Mouse (Mus musculus) thymus, adult 2 months (tissue): Measurements from ENCODE around the gene Traf3ip1. TPM values are rescaled to one million over a fixed set of nuclear protein-coding genes. Genes with fewer than 3 reads are reported as not detected.

Experiments
- DNase-seq: peaks from one replicate; pipeline ENCODE4 v3.0.0; 2021
- H3K27ac ChIP-seq: fragments of 200-500 bp; 2 replicates; pipeline ENCODE4 v1.5.1; 2012; ENCODE audit warnings: low read length, control low read depth; ENCODE audit not compliant: control insufficient read depth, insufficient read depth
- H3K27me3 ChIP-seq: fragments of 200-500 bp; 2 replicates; pipeline ENCODE4 v1.6.1; 2012; ENCODE audit warnings: mild to moderate bottlenecking, low read length, moderate library complexity, mixed read lengths; ENCODE audit not compliant: control insufficient read depth, insufficient read depth
- H3K36me3 ChIP-seq: fragments of 200-500 bp; 2 replicates; pipeline ENCODE4 v1.6.1; 2012; ENCODE audit warnings: mild to moderate bottlenecking, low read length, moderate library complexity; ENCODE audit not compliant: control insufficient read depth, insufficient read depth
- H3K4me1 ChIP-seq: fragments of 200-500 bp; replicated peaks from 2 replicates; pipeline ENCODE4 v1.6.1; 2012; ENCODE audit warnings: low read length; ENCODE audit not compliant: control insufficient read depth, insufficient read depth
- H3K4me3 ChIP-seq: fragments of 200-500 bp; 2 replicates; pipeline ENCODE4 v1.5.1; 2012; ENCODE audit warnings: mild to moderate bottlenecking, low read length, control low read depth, moderate library complexity; ENCODE audit not compliant: control insufficient read depth, insufficient read depth
- CTCF ChIP-seq: fragments of 200-500 bp; IDR thresholded peaks from 2 replicates; pipeline ENCODE4 v1.5.1; 2012; ENCODE audit warnings: mild to moderate bottlenecking, control low read depth, low read length, moderate library complexity, borderline replicate concordance; ENCODE audit not compliant: control insufficient read depth, poor library complexity, insufficient read depth; ENCODE audit errors: extremely low read depth
- POLR2A ChIP-seq: fragments of 200-500 bp; IDR thresholded peaks from 2 replicates; pipeline ENCODE4 v1.6.1; 2012; ENCODE audit warnings: mild to moderate bottlenecking, low read length, control low read depth, moderate library complexity; ENCODE audit not compliant: control insufficient read depth, poor library complexity, insufficient read depth; ENCODE audit errors: extremely low read depth
- WGBS: fragments of 180-500 bp; shearing (Covaris S2); methylation state at CpG from one replicate; pipeline ENCODE4 v1.1.7; 2018; 5-methylcytosine and 5-hydroxymethylcytosine counted together
- polyA plus RNA-seq: library from polyadenylated mRNA; depleted of rRNA; stranded (reverse); fragments of >200 nt; gene quantifications from 2 replicates; pipeline ENCODE4 v1.2.3, GENCODE M21; 2012

Traf3ip1 gene
- polyA plus RNA-seq, 1 experiment: 7.7 TPM

DNA sequence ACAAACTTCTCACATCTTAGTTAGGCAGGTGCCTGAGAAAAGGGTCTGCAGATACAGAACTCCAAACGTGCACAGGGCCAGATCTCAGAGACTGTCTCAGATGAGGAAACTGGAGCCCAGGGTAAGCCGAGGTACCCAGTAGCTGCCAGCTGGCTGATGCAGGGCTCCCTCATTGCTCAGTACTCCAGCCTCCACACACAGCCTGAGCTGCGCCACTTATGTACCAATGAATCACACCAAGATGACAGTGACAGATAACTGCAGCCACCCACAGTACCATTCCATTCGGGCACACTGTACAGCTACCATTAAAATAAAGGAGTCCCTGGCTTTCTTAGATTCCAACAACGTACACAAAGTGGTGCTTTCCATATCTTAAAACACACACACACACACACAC is 36.7 kb upstream of the Traf3ip1 start:
- H3K27ac ChIP-seq: no peak overlapping the region
- H3K4me3 ChIP-seq: no peak overlapping the region
- no peaks in the 10 kb centered on the region for H3K36me3 ChIP-seq
- no peaks in the 10 kb centered on the region for H3K27me3 ChIP-seq
- 76% methylated on average over 5 of the region's 5 CpGs for WGBS
- peaks cover 13% of the 10 kb centered on the region for H3K4me1 ChIP-seq
- TF ChIP-seq CTCF (no peak), POLR2A (no peak)
- DNase-seq: no peak

DNA sequence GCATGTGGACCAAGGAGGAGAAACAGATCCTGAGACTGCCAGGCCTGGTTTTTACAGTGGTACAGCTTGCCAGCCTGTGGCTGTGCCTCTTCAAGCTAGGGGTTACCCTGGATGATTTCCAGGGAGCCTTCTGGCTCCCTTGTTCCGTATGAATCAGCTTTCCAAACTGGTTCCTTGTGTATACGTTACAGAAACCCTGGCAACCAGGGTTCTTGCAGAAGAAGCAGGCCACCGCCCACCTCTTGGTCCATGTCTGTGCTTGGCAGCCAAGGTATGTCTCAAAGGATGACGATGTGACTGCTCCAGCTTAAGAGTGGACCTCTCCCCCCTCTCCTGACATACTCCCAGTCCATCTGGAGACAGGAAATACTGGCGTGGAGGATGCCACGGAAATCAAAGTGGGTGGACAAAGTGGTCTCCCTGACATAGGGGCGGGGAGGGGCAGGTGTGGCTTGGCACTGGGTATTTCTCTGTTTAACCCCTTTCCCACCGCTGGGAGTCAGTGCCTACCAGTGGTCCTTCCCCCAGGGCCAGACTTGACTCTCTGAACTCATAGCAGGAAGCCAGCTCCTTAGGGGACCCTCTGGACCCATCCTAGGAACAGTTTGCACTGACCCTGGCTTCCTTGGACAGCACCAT is 36.1 kb upstream of the Traf3ip1 start:
- 47% methylated on average over 8 of the region's 8 CpGs for WGBS
- no peaks in the 10 kb centered on the region for H3K36me3 ChIP-seq
- no peaks in the 10 kb centered on the region for H3K27me3 ChIP-seq
- H3K4me3 ChIP-seq: peak overlapping the region; percentile 51
- peak; percentile 25 for DNase-seq
- TF ChIP-seq CTCF (no peak), POLR2A (no peak)
- no peak overlapping the region for H3K27ac ChIP-seq
- H3K4me1 ChIP-seq: peaks cover 13% of the 10 kb centered on the region

DNA sequence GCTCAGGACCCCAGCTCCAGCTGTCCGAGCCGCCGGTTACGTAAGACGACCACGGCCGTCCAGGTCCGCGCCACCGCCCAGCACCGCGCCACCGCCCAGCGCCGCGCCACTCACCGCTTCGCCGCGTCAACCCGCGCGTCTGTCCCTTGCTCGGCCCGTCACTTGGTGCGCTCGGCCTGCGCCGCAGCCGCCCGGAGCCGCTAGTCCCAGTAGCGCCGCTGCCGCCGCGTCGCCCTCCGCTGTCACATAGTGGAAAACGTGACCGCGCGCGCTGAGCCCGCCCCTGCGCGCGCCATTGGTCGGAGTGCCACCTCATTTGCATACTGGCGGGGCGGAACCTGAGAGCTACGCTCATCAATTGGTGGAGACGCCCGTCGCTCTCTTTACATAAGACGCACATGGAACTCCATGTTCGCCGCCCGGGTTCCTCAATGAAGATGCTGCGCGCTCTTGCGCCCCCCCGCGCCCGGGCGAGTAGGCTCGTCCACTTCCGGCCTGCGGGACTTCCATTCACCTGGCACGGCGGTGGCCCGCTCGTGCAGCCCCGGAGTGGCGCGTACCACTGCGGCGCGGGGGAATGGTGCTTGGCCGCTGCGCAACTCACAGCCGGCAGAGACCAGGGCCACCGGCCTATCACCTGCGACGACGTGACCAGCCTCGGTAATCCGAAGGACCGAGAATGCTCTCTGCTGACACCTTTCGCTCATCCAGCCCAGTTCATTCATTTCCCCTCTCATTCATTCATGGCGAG is 35.2 kb upstream of the Traf3ip1 start, which contains the start of gene Per2:
Gene Per2, minus strand, starts transcription at position 266 of the 751 bp plus-strand sequence.
- H3K4me1 ChIP-seq: peaks cover 13% of the 10 kb centered on the region
- peak within 1 kb of the TSS; percentile 51 for H3K4me3 ChIP-seq
- peak; percentile 100 for DNase-seq
- H3K27ac ChIP-seq: no peak within 1 kb of the TSS
- TF ChIP-seq POLR2A (0 out of 2 replicates have a peak, but pooled peaks have one; percentile 25), CTCF (peak; percentile 53; the same call in 1 of the 2 replicates)
- H3K36me3 ChIP-seq: no peaks in the 10 kb centered on the region
- no peaks in the 10 kb centered on the region for H3K27me3 ChIP-seq
- under 1% methylated on average over 91 of the region's 91 CpGs for WGBS

DNA sequence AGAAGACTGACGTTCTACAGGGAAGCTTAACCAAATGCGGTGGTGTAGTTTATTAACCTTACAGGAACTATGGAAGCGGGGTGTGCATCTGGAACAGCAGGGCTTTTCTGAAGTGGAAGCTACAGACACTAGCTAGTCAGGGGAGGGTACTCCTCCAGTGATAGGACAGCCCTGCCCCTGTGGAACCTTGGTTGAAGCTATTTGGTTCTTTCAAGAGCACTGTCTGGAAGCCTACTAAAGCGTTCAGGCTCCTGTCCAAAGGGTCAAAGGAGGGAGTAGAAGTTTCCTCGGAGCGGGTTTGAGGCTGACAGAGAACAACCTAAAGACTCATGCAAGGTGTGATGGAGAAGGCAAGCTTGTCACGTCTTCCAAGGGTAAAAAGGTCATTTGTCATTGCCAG is 34.4 kb upstream of the Traf3ip1 start:
- no peaks in the 10 kb centered on the region for H3K36me3 ChIP-seq
- no peak for TF ChIP-seq POLR2A
- no peak for TF ChIP-seq CTCF
- H3K4me3 ChIP-seq: no peak overlapping the region
- no peaks in the 10 kb centered on the region for H3K27me3 ChIP-seq
- no peak overlapping the region for H3K27ac ChIP-seq
- WGBS: 38% methylated on average over 7 of the region's 7 CpGs
- H3K4me1 ChIP-seq: peaks cover 13% of the 10 kb centered on the region
- DNase-seq: no peak

DNA sequence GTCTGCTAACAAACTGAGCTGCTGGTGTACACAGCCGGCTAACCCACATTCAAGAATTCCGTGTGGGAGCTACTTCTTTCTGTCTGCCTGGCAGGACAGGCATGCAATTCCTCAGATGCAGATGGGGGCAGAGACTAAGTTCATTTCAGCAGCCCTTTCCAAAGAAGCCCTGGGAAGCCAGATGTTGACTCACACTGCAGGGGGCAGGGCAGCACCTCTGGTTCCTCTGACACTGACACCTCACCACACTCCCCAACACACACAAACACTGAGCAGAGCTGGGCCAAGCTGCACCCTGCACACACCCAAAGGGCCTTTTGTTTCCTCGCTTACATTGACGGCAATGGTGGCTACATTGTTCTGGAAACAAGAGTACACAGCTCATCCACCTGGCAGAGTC is 33.9 kb upstream of the Traf3ip1 start:
- H3K4me3 ChIP-seq: no peak overlapping the region
- DNase-seq: no peak
- peaks cover 13% of the 10 kb centered on the region for H3K4me1 ChIP-seq
- no peaks in the 10 kb centered on the region for H3K36me3 ChIP-seq
- H3K27ac ChIP-seq: no peak overlapping the region
- H3K27me3 ChIP-seq: no peaks in the 10 kb centered on the region
- TF ChIP-seq CTCF (no peak), POLR2A (no peak)
- 80% methylated on average over 4 of the region's 4 CpGs for WGBS

DNA sequence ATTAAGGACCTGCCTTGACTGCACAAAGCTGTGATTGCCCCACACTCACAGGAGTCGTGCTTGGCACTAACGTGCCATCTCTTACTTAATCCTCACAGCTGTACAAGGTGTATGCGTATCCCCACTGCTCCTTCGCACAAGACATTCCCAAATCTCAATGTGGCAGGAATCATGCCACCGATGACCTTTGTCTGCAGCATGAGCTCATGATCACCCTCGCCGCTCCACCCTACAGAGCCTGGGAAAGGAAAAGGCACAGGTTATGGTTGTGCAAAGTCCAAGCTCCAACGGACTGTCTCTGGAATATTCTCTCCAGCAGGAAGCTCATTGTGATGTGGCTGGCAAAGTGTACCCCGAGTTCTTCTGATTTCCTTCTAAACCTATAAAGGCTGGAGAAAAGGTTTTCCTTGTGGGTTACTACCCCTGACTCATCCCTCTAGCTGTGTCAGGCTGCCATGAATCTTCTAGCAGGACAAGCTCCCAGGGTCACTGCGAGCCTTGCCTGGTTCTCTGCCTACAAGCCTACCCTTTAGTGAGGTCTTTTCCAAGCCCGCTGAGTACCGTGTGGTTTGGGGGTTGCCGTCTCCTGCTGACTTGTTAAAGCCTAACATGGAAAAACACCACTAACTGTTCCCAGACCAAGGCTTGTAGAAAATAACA is 31.0 kb upstream of the Traf3ip1 start:
- H3K27me3 ChIP-seq: no peaks in the 10 kb centered on the region
- no peak overlapping the region for H3K27ac ChIP-seq
- WGBS: 92% methylated on average over 13 of the region's 13 CpGs
- TF ChIP-seq POLR2A: no peak
- TF ChIP-seq CTCF: no peak
- peaks cover 7% of the 10 kb centered on the region for H3K4me1 ChIP-seq
- H3K36me3 ChIP-seq: no peaks in the 10 kb centered on the region
- DNase-seq: no peak
- no peak overlapping the region for H3K4me3 ChIP-seq
